Mouse (Mus musculus) erythroblast, adult 5-6 weeks (primary cell): ENCODE results near the gene Serpina3b. TPM values are rescaled to one million over a fixed set of nuclear protein-coding genes. Genes with fewer than 3 reads are reported as not detected.

Experiments
- ATAC-seq: replicated peaks from 2 replicates; pipeline ENCODE4 v1.8.0; 2016; ENCODE audit warnings: moderate number of reproducible peaks, mild to moderate bottlenecking, moderate TSS enrichment, inconsistent platforms; ENCODE audit not compliant: poor library complexity, low FRiP score, severe bottlenecking
- total RNA-seq, 2 experiments: library from RNA; stranded (forward) in 1 of 2; stranded (reverse) in 1 of 2; fragments of 150-400 nt in 1 of 2; fragments of 200-764, 138-1000 nt in 1 of 2; gene quantifications; 2 replicates each; pipeline versions ENCODE4 v1.2.3 to v1.2.4; 2015 to 2017; ENCODE audit warnings: low replicate concordance in 2 of 2

Gene Serpina3b
- total RNA-seq, 2 experiments from 2014 or later: not detected

DNA sequence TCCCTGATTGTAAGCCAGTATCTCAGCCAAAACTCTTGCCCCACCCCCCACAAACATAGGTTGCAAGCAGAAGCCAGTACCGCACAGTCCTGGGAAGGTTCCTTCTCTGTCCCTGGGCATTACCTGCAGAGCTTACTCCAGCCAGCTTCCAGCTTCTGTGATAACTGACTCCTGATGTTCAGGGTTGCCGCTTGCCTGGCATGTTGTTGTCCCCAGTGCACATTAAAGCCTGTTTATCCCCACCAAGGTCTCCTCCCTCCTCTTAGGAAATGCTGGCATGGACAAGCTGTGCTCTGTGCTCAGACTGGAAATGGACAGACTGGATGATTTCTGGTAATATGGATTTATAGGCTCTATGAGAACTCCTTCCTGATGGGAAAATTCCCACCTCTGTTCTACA, 25.9 kb downstream of the Serpina3b start, which contains the start of gene Serpina3c:
Gene Serpina3c, minus strand, starts transcription at position 215 of the 400 bp plus-strand sequence.
- ATAC-seq: no peak

DNA sequence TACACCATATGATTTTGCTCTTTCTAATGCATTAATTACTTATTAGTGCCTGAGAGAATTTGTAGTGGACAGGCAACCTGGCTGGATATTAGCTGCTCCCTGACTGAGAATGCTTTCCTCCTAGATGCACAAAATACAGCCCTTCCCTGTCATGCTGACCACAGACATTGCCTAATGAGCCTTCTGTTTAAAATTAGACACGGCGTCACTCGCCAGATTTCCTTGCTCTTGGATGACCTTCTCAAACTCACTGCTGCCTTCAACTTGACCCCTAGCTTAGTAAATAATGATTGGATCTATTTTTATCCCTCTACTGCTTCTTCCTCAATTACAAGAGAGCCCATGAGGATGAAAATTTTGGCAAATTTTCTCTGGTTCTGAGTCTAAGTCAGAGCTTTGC, 47.0 kb downstream of the Serpina3b start:
- ATAC-seq: no peak

DNA sequence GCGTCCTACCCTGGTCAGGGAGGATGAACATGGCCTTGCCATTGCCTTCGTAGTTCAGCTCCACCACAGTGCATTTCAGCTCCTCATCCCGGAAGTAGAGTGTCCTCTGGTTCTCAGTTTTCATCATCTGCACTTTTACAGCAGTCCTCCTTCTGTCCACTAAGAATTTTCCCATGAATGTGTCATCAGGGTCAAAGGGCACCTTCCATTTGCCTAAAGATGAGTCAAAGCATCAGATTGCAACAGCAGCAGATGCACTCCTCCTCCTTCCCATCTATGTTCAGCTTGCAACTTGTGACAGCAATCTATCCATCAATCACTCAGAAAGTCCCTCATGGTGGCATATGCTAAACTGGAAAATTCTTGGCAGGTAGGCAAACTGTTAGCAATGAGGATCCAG, 47.8 kb downstream of the Serpina3b start:
- no peak for ATAC-seq

DNA sequence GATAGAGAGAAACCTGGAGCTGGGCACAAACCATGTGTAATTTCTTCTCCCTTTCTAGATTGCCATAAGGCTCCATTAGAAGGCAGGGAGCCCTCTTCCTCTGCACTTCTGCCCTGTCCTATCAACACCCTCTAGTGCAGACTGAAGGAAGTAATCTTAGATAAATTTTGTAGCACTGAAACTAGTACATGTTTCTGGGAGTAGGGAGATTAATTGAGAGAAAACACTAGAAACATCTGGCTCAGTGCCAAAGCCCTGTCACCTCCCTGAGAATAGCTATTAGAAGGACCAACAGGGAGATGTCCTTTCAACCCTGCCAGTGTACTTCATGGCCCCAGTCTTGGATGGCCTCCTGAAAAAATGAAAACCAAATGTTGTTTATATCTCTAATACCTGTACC, 50.8 kb downstream of the Serpina3b start:
- no peak for ATAC-seq

DNA sequence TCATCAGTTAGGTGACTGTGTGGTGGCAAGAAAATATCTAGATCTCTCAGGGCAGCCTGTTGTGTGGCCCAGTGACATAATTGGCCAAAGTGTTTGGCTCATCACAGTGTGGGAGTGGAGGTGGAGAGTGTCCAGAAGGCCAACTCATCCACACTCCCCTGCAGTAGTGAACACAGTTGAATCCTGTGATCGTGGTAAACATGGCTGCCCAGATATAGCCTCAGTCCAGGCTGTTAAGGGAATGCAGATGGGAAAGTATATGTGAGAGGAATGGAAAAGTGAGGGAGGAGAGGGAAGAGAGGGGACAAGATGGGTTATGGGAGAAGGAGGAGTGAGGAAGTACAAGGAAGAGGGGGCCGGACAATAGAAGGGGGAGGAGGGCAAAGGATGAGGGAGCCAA, 51.2 kb downstream of the Serpina3b start:
- no peak for ATAC-seq

DNA sequence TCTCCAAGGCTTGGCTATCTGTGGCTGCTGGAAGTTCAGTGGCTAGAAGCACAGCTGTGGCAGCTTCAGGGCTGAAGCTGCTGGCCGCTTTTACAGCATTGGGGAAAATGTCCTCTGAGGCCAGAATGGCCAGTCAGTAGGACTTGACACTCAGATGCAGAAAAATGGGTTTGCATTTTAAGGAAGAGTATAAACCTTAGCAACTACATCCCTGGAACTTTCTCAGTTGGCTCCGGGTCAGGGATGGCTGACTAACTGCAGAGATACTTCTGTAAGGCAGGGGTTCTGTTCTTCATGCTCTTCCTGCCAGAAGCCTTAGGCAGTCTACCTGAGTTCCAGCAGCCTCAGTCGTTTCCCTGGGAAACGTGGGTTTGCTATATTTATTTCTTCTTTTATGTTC, 57.2 kb downstream of the Serpina3b start:
- ATAC-seq: no peak

DNA sequence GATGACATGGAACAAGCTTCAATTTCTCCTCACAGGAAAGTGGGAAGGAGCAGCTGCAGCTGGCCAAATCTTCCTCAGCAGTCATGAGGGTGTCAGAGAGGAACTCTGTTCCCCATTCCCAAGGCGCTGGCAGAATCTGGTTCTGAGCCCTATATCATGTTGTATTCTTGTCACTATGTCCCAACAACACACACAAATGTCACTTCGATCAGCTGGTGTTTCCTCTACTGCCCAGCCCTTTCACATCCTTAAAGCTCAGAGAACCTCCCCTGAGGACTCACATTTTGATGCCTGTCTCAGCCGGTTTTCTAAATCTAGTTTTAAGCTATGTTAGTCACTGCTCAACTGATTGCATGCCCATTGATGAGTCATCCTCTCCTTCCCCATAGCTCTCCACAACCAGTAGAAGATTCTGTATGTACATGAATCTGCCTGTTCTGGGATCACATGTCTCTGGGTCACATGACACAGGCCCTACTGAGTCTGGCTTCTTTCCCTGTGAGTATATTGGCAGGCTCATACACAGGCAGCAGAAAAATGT, 58.3 kb downstream of the Serpina3b start:
- ATAC-seq: no peak

Other genes starting within 250 kb of the Serpina3b start
- not detected in 2 replicates for gene Serpina1c, start 223.1 kb upstream of the Serpina3b start, total RNA-seq (2015; ENCODE audit: low replicate concordance)
- gene Serpina1c, start 223.1 kb upstream of the Serpina3b start, total RNA-seq (2017; ENCODE audit: low replicate concordance): not detected in 2 replicates
- gene Serpina1e, start 169.0 kb upstream of the Serpina3b start, total RNA-seq (2015; ENCODE audit: low replicate concordance): not detected in 2 replicates
- not detected in 2 replicates for gene Serpina1e, start 169.0 kb upstream of the Serpina3b start, total RNA-seq (2017; ENCODE audit: low replicate concordance)
- gene Serpina11, start 138.0 kb upstream of the Serpina3b start, total RNA-seq (2015; ENCODE audit: low replicate concordance): not detected in 2 replicates
- gene Serpina11, start 138.0 kb upstream of the Serpina3b start, total RNA-seq (2017; ENCODE audit: low replicate concordance): not detected in 2 replicates
- gene Serpina9, start 114.2 kb upstream of the Serpina3b start, total RNA-seq (2015; ENCODE audit: low replicate concordance): not detected in 2 replicates
- gene Serpina9, start 114.2 kb upstream of the Serpina3b start, total RNA-seq (2017; ENCODE audit: low replicate concordance): not detected in 2 replicates
- not detected in 2 replicates for gene Serpina12, start 83.6 kb upstream of the Serpina3b start, total RNA-seq (2015; ENCODE audit: low replicate concordance)
- not detected in 2 replicates for gene Serpina12, start 83.6 kb upstream of the Serpina3b start, total RNA-seq (2017; ENCODE audit: low replicate concordance)
- not detected in 2 replicates for gene Serpina5, start 26.9 kb upstream of the Serpina3b start, total RNA-seq (2015; ENCODE audit: low replicate concordance)
- gene Serpina5, start 26.9 kb upstream of the Serpina3b start, total RNA-seq (2017; ENCODE audit: low replicate concordance): not detected in 2 replicates
- not detected in 2 replicates for gene Serpina3a, start 15.3 kb upstream of the Serpina3b start, total RNA-seq (2015; ENCODE audit: low replicate concordance)
- gene Serpina3a, start 15.3 kb upstream of the Serpina3b start, total RNA-seq (2017; ENCODE audit: low replicate concordance): not detected in 2 replicates
- gene Serpina3c, start 25.9 kb downstream of the Serpina3b start, total RNA-seq (2015; ENCODE audit: low replicate concordance): not detected in 2 replicates
- gene Serpina3c, start 25.9 kb downstream of the Serpina3b start, total RNA-seq (2017; ENCODE audit: low replicate concordance): not detected in 2 replicates
- gene Serpina3f, start 86.5 kb downstream of the Serpina3b start, total RNA-seq (2015; ENCODE audit: low replicate concordance): not detected in 2 replicates
- 0.42 TPM in 1 of 2 replicates, not detected in the other for gene Serpina3f, start 86.5 kb downstream of the Serpina3b start, total RNA-seq (2017; ENCODE audit: low replicate concordance)
- 5.6 and 7.9 TPM in 2 replicates for gene Serpina3g, start 108.2 kb downstream of the Serpina3b start, total RNA-seq (2015; ENCODE audit: low replicate concordance)
- 2.6 and 6.6 TPM in 2 replicates for gene Serpina3g, start 108.2 kb downstream of the Serpina3b start, total RNA-seq (2017; ENCODE audit: low replicate concordance)
- not detected in 2 replicates for gene Serpina3i, start 135.1 kb downstream of the Serpina3b start, total RNA-seq (2015; ENCODE audit: low replicate concordance)
- gene Serpina3i, start 135.1 kb downstream of the Serpina3b start, total RNA-seq (2017; ENCODE audit: low replicate concordance): not detected in 2 replicates
- gene Serpina3j, start 186.6 kb downstream of the Serpina3b start, total RNA-seq (2015; ENCODE audit: low replicate concordance): not detected in 2 replicates
- not detected in 2 replicates for gene Serpina3j, start 186.6 kb downstream of the Serpina3b start, total RNA-seq (2017; ENCODE audit: low replicate concordance)
- gene Serpina3k, start 210.5 kb downstream of the Serpina3b start, total RNA-seq (2015; ENCODE audit: low replicate concordance): not detected in 2 replicates
- not detected in 2 replicates for gene Serpina3k, start 210.5 kb downstream of the Serpina3b start, total RNA-seq (2017; ENCODE audit: low replicate concordance)
- not detected in 2 replicates for gene Serpina3m, start 210.5 kb downstream of the Serpina3b start, total RNA-seq (2015; ENCODE audit: low replicate concordance)
- not detected in 2 replicates for gene Serpina3m, start 210.5 kb downstream of the Serpina3b start, total RNA-seq (2017; ENCODE audit: low replicate concordance)